Mouse (Mus musculus): ENCODE data around the gene Spock1.

The Spock1 gene

DNA sequence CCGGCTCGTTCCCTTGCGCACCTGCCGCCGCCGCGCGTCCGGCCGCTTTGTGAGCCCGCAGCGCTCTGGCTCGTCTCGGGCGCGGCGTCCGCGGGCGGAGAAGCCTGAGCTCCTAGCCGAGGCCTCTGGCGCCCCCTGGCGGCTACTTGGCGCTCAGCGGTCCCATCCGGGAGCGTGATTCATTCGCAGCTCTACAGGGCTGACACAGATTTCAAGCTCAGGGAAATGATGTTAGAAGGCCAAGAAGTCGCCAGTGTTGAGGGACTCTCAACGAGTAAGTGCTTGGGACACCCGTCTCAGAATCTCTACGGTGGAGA lies at the start of gene Spock1:
TSS of gene Spock1 (minus strand) at position 67 of the 317 bp plus-strand sequence.
- peak; percentile 70 for DNase-seq (ENCODE audit: low spot score)

DNA sequence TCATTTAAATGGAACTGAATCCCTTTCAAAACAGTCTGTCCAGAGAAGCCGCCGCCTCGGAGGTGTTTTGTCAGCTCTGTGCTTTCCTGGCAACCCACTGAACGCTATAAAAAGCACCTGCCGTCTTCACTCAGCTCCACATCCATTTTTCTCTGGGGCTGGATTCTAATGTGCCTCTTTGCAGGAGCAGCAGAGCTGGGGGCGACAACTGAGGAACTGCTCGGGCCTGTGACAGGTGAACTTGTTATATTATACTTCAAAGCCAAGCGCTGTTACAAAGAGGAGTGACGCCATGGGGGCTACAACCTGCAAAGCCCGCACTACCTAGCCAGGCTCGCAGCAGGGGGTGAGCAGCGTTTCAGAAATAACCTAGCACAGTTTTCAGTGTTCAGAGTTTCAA lies 42.0 kb upstream of the Spock1 start:
- DNase-seq (ENCODE audit: low spot score): no peak

DNA sequence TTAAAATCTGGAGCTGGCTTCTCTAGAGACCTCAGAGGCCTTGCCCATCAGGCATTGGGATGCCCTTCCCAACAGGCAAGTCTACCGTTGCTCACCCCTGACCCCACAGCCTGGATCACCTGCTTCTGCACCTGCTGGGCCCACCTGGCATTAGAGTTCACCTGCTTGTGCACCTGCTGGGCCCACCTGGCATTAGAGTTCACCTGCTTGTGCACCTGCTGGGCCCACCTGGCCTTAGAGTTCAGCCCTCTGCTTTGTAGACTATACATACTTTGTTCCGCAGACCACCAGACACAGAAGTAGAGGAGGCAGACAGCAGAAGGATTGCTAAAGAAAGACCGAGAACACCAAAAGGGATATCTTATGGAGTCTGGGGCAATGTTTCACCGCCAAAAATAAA lies 41.4 kb upstream of the Spock1 start:
- DNase-seq (ENCODE audit: low spot score): no peak

DNA sequence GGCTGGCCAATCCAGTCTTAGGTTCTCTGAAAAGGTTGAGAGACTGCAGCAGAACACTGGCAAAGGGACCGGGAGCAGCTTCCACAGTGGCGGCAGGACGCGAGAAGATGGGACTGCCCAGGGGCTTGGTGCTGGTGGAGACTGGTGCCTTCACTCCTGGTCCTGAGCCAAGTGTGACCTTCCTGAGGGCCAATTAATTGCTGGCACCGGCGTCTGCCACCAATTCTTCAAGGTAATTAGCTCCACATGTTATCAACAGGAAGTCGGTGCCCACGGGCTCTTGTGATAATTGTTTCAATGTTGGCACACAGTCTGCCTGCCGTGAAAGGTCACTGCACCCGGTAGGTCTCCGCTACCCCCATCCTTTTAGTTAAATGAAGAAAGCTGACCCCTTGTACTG lies 37.1 kb upstream of the Spock1 start:
- DNase-seq (ENCODE audit: low spot score): no peak

DNA sequence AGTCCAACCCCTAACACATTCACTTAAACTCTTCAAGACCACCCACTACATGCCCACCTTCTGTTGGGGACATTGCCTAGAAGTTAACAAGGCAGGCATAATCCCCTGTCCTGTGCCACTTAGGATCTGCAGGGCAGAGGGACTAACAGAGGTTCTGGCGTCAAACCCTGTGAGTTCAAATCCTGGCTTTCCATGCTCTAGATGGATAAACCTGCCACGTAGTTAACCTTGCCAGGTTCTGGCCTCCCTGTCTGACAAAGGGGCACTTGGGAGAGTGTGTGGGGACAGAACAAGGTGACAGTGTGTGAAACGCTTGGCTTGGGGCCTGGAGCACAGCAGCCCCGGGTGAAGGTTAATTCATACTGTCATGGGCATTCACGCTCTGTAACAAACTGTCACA lies 36.3 kb upstream of the Spock1 start:
- no peak for DNase-seq (ENCODE audit: low spot score)

DNA sequence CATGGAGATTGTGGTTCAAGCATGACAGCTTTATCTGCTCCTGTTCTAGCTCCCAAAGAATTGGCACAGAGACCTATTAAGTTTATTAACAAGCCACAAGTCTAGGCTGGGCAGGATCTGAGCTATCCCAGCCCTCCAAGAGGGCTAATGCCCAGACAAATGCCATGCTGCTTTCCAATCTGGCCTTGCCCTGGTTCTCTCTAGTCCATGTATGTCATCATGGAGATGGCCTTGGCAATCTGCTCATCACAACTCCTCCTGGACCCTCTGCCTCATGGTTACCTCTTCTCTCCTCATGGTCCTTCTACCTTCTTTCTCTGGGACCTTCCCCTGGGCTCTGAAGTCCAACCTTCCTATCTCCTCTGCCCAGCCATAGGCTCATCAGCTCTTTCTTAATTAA lies 35.8 kb upstream of the Spock1 start:
- DNase-seq (ENCODE audit: low spot score): no peak

DNA sequence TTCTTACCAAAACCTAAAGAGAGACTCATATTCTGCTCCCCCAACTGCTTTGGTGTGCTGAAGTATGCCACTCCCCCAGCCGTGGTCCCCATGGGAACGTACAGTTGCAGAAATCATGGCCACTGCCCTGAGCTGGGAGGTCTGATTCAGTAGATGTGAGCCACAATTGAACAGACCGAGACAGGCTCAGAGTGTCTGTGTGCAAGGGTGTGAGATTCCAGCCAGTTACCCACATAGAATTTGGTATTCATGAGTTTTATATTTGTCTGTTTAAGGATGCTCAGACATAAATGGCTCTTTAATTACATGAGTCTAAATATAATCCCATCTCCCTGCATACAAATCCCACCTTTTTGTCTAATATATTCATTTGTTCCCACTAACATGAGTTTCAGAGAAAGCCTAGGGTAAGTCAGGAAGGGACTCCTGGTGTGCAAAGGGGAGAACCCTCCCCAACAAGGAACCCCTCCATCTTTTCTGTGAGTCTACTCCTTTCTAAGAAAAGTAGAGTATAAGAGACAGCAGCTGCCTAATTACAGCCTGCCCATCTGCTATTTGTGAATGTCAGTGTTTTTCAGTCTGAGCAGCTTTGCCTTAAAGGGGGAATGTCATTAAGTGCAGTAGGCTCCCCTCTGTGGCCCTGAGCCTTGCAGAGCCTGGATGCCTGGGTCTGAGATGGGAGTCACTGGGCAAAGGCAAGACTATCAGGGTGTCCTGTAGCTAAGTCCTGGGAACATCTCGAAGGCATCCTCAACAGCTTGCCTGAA lies 29.5 kb upstream of the Spock1 start:
- no peak for DNase-seq (ENCODE audit: low spot score)

DNA sequence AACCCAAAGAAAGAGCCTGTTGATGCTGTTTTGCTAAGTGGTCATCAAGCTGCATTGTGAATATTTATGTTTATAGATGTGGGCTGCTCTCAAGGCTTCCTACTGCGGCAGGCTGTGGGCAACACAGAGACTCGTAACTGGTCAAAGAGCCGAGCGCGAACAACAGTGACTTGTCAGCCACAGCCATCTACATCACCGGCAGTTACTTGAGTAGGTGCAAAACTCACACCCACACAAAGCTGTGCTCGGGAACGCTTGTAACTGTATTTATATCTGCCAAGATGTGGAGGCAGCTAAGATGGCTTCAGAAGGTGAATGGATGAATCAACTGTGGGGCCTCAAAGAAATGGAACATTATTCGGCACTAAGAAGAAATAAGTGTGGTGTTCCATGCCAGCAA lies 23.9 kb upstream of the Spock1 start:
- no peak for DNase-seq (ENCODE audit: low spot score)

DNA sequence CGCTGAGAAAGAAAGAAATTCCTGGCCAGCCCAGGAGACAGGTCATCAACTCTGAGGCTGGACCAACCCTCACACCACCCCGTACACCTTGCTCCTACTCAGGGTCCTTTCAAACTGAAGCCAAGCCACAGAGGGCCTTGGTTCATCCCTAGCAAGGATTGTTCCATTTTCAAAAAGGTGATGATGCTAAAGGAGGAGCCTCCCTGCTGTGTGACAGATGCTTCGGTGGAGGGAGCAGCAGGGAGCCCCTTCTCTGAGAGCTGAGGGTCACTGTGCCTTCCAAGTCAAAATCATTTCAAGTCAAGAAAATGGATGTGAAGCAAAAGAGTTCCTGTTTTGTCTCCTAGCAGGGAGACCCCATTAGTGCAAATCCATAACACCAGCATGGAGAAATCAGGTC lies 23.2 kb upstream of the Spock1 start:
- no peak for DNase-seq (ENCODE audit: low spot score)

DNA sequence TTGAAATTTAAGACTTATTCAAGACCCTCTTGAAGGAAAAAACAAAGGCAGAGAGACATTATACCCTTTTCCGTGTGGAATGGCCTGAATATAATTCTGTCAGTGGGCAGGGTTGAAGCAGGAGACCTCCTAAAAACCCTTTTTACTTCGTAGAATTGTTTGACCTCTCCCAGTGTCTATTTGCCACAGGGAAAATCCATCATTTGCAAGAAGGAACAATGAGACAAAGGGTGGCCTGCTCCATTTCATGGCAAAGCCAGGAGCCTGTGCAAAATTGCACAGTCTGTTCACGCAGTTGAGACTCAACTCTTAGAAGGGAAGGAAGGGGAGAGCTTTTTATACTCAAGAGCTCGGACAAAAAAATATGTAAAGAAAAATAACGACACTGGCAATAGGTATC lies 22.6 kb upstream of the Spock1 start:
- no peak for DNase-seq (ENCODE audit: low spot score)

DNA sequence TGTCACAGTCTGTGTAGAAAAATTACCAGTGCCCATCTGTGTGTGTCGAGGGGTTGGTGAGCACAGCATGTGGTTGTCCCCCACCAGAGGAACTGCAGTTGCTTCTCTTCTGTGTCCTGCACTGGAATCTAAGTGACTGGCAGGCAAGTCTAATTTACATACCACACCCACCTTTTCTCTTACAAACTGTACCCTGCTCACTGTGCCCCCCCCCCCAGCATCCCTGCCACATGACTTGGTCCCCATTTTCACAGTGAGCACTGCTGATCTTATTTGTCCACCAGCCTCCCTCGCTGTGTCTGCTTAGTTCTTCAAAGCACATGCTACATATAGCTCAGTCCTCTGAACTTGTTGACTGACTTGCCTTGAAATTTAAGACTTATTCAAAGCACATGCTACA lies 22.2 kb upstream of the Spock1 start:
- no peak for DNase-seq (ENCODE audit: low spot score)

DNA sequence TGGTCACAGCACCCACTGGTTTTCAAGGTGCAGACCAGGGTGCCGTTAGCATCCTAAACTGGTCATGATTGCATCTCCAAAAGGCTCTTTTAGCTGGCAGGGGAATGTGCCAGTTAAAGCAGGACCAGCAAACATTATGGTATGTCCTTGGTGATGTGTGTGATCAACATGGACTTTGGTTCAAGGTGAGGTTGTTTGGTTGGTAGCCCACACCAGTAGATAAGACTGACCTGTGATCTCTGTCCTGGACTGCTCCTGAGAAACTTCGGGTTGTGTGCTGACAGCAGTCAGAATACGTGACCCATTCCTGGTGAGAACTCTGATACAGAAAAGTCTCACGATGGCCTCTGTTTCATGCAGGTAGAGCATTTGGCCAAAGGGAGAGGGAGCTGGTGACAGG lies 11.8 kb upstream of the Spock1 start:
- DNase-seq (ENCODE audit: low spot score): peak; percentile 77

DNA sequence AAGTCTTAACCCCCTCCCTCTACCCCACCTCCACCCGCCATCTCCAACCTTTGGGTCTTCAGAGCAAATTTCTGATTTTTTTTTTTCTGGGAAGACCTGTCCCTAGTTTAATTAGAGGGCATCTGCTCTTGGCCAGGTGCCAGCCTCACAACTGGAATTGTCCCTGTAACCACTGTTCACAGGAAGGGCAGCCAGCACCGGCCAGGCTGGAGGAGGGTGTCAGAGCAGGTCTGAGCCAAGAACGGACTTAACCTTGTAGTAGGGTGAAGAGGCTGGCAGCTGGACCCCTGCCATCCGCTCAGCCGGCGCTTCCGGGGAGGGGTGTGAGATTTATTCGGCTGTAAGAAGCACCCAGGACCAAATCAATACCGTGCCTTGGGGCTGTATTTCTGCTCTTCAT lies 3.0 kb upstream of the Spock1 start:
- no peak for DNase-seq (ENCODE audit: low spot score)

DNA sequence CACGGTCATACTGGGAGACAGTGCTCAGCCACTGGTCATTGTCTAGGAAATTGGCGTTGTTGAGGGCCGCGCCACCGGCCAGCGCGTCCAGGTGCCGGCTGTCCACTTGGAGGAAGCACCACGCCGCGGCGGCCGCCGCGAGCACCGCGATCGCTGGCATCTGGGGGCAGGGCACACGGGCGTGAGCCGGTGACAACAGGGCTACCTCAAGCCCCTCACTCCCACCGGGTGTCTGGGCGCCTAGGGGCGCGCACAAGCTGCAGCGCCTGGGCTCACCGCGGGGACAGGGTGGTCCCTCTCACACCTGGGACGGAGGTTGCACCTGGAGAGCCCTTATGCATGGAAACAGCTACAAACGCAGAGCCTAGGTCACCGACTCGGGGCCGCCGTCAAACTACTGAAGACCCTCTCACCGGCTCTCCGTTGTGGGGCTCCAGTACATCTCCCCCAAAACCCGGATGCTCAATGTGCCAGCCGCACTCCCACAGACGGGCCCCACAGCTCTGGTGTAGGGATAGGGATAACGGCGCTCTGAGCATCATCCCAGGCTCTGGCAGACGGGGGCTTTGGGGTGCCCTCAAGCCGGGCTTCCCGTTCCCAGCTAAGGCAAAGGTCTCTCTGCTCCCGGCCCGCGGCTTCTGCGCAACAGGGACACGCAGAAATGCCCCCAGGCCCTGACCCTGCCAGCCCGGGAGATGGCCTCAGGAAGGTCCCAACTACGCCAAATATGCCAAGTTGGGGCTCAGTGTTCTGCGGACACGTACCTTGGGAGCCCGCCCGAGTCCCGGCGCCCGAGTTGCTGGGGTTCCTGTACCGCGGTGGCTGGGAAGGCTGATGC lies 485 bp downstream of the Spock1 start:
- DNase-seq (ENCODE audit: low spot score): no peak

DNA sequence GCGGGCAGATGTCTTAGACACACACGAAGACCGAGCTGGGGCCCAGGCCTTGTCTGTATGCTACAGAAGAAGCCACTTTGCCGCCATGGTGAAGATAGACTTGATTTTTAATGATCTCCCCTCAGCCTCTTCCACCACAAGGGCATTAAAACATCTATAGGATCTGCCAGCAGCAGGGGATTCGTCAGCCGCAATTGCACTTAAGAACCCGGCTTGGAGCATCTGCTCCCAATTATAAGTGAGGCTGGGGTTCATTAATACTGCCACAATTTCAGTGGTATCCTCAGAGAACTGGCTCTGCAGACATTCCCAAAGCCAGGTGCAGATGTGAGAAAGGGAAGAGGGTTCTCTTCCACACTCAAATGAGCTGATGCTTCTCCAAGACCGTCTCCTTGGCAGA lies 13.5 kb downstream of the Spock1 start:
- no peak for DNase-seq (ENCODE audit: low spot score)

DNA sequence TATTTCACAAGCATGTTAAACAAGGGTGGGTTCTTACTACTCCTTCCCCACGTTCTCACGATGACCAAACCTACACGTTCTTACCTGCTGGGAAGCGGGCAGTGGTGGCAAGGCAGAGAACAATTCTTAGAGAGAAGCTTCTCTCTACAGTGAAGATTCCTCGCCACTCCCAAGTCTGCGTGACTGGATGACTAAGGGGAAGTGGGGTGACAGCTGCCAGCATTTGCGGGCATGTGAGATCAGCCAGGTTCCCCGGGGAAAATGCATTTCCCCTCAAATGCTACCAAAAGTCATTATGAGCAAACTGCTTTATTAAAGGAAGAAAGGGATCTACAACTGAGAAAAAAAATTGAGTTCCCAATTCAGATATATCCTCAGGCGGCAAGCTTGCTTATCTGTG lies 18.4 kb downstream of the Spock1 start:
- DNase-seq (ENCODE audit: low spot score): no peak

DNA sequence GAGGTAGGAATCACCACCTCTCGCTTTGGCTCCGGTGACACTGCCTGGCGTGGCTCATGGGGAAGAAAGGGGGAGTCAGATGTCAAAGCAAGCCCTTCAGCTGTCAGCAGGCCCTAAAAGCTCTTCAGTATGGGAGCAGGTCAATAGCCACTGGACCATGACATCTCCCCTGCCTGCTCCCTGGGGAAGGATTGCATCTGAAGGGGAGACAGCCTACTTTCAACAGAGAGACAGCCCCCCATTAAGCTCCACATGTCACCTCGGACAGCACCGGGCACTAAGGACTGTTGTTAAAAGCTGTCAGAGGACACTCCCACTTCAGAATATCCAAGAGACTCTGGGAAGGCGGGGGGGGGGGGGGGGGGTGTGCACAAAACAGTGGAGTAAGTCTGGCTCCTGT lies 19.1 kb downstream of the Spock1 start:
- DNase-seq (ENCODE audit: low spot score): no peak

DNA sequence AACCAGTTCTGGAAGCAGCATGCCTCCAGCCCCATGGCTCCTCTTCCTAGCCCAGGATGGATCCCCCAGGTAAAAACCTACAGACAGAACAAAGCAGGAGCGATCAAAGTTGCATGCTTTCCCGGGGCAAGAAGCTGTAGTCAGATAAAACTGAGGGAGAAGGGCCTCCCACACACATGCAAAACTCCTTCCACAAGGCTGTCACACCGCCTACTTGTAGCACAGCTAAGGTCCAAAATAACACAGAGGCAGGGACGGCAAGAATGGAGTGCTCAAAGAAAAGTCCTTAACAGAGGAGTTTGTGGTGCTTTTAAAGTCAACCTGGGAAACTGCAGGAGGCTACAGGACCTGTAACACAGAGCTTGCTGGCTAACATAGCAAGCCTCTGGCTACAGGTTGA lies 28.3 kb downstream of the Spock1 start:
- DNase-seq (ENCODE audit: low spot score): no peak

DNA sequence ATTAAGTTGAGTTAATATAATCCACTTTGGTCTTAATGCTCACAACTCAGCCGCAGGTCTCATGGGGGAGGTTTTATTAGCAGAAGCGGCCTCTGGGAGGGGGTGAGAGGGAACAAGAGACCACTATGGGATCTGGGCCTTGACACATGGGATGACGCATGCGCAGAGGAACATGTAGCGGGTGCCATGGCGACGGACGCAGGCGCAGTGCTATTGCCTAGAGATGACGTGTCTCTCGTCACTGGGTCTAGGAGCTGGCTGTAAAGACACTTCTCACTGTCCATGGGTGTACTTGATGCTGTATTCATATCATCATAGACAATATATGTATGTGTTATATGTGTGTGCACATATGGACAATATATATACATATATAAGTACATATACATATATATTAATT lies 29.3 kb downstream of the Spock1 start:
- DNase-seq (ENCODE audit: low spot score): no peak

DNA sequence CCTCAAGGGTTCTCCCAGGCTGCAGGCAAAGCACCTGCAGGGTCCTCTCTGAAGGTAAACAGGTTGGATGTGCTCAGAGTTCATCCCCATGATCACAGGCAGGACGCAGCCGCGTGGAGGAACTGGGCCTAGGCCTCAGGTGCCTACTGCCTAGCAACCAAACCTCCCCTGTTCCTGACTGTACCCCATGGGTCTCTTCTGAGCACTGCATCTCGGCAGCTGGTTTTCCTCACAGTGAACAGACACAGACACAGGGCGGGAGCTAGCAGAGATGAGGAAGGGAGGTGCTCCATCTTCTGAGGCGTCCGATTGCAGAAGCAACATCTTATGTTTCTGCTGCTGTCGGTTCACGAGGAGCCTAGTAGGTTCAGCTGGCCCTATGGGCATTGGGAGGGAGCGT lies 30.4 kb downstream of the Spock1 start:
- no peak for DNase-seq (ENCODE audit: low spot score)

DNA sequence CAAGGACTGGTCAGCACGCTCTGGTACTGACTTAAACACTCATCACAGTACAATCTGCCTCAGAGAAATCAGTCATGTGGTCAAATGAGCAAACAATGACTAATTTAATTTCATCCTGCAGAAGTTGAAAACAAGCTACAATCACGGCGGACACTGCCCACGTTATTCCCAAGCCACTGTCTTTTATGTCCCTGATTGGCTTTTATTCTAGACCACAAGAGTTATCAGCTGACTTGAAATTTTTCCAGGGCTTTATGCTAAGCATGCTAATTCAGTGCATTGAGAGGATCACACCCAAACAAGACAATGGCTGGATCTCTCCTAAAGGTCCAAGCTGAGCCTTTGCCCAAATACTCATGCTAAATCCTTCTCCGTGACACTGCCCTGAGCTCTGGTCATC lies 31.2 kb downstream of the Spock1 start:
- DNase-seq (ENCODE audit: low spot score): no peak

DNA sequence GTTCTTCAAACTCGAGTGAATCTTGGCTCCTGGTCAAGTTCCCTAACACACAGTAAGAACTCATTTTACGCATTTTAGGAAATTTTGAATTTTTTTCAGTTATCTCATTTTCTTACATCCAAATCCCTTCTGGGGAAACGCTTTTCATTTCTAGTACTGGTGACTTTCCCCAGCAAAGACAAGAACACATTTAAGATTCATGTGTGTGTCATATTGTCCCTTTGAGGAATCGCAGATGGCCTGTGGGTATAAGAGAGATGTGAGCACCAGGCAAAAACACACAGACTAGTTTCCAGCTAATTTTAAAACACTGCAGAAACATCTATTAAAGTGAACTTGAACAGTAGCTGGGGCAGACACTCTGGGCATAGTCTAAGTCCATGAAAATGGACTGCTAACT lies 38.1 kb downstream of the Spock1 start:
- DNase-seq (ENCODE audit: low spot score): no peak

DNA sequence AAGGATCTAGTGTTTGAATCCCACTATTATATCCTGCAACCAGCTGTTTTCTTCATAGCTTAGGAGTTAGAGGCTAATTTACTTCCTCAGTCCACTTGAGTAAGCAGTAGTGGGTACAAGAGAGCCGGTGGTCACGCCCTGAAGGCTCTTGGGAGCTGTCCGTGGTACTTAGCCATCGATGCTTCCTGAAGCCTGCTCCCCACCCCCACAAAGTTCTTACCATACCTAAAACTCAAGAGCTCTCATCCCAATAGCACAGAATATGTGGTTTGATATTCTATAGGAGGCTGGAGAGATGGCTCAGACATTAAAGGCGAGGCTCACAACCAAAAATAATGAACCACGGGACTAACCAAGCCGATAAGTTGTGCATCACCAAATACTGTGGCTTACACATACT lies 40.5 kb downstream of the Spock1 start:
- peak; percentile 29 for DNase-seq (ENCODE audit: low spot score)

DNA sequence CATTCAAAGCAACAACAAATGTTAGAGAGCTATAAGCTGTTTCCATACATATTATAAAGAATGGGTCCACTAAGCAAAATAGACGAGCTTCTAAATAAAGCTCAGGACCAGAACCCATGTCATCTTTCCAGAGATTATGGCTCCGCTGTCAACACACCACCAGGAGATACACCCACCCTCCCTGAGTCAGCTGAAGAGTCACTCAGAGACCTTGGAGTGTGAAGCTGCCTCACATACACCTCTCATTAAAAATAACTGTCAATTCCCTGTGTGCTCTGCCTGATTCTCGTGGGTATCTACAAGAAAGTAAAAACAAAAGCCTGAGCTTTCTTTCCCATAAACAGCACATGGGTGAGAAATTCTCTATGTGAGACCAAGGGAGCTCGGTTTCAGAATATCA lies 43.1 kb downstream of the Spock1 start:
- DNase-seq (ENCODE audit: low spot score): no peak

All from yolk sac, embryonic 10.5 days (tissue).